Mouse (Mus musculus): ENCODE results near the gene Id1. TPM values are rescaled to one million over a fixed set of nuclear protein-coding genes. Genes with fewer than 3 reads are reported as not detected.

The Id1 gene
- polyA plus RNA-seq, 1 experiment from 2014 or later: 228 TPM

GRCm38 (mm10) chr2:152729013-152729635, 6.9 kb upstream of the Id1 start:
- WGBS: 29% methylated on average over 8 of the region's 8 CpGs
- Histone ChIP-seq H3K36me3 (ENCODE audit: control insufficient read depth, insufficient read depth, low read length) (no peaks in the 10 kb centered on the region), H3K9ac (ENCODE audit: low read length) (no peak overlapping the region), H3K4me1 (replicated peaks; ENCODE audit: control insufficient read depth, insufficient read depth) (peaks cover 9% of the 10 kb centered on the region), H3K9me3 (ENCODE audit: control insufficient read depth, low read length) (no peaks in the 10 kb centered on the region), H3K27me3 (ENCODE audit: control insufficient read depth, insufficient read depth, low read length) (no peaks in the 10 kb centered on the region), H3K4me3 (ENCODE audit: low read depth, low read length) (no peak overlapping the region), H3K27ac (replicated peaks) (peak overlapping the region; percentile 91), H3K4me2 (replicated peaks; ENCODE audit: low read depth) (no peak overlapping the region; the same call in 1 of the 2 replicates)
- TF ChIP-seq EP300 (optimal IDR thresholded peaks at IDR 0.05) (no peak), CTCF (IDR thresholded peaks at IDR 0.05; ENCODE audit: low read depth) (no peak)
- ATAC-seq (ENCODE audit: low FRiP score, low TSS enrichment) (no peak; the same call in 1 of the 2 replicates), DNase-seq (ENCODE audit: low spot score) (no peak)

- DNase-seq (ENCODE audit: low spot score) (peak; percentile 72), ATAC-seq (ENCODE audit: low FRiP score, low TSS enrichment) (peak; percentile 66)
- Histone ChIP-seq H3K4me1 (replicated peaks; ENCODE audit: control insufficient read depth, insufficient read depth) (peaks cover 11% of the 10 kb centered on the region), H3K27me3 (ENCODE audit: control insufficient read depth, insufficient read depth, low read length) (no peaks in the 10 kb centered on the region), H3K4me2 (replicated peaks; ENCODE audit: low read depth) (no peak overlapping the region; the same call in 1 of the 2 replicates), H3K4me3 (ENCODE audit: low read depth, low read length) (no peak overlapping the region), H3K9me3 (ENCODE audit: control insufficient read depth, low read length) (no peaks in the 10 kb centered on the region), H3K36me3 (ENCODE audit: control insufficient read depth, insufficient read depth, low read length) (no peaks in the 10 kb centered on the region), H3K27ac (replicated peaks) (peak overlapping the region; percentile 91), H3K9ac (ENCODE audit: low read length) (0 out of 2 replicates have a peak overlapping the region, but pooled peaks have one; percentile 13)
- TF ChIP-seq EP300 (optimal IDR thresholded peaks at IDR 0.05): no peak
- TF ChIP-seq CTCF (IDR thresholded peaks at IDR 0.05; ENCODE audit: low read depth): no peak
- WGBS: 22% methylated on average over 7 of the region's 7 CpGs
Observed at GRCm38 (mm10) chr2:152729636-152730020, 6.4 kb upstream of the Id1 start.

GRCm38 (mm10) chr2:152733201-152733600, 2.9 kb upstream of the Id1 start:
- Histone ChIP-seq H3K27ac (replicated peaks) (peak overlapping the region; percentile 14; the same call in 1 of the 2 replicates), H3K9me3 (ENCODE audit: control insufficient read depth, low read length) (no peaks in the 10 kb centered on the region), H3K4me3 (ENCODE audit: low read depth, low read length) (no peak overlapping the region), H3K4me1 (replicated peaks; ENCODE audit: control insufficient read depth, insufficient read depth) (peaks cover 11% of the 10 kb centered on the region), H3K9ac (ENCODE audit: low read length) (no peak overlapping the region), H3K27me3 (ENCODE audit: control insufficient read depth, insufficient read depth, low read length) (no peaks in the 10 kb centered on the region), H3K4me2 (replicated peaks; ENCODE audit: low read depth) (no peak overlapping the region), H3K36me3 (ENCODE audit: control insufficient read depth, insufficient read depth, low read length) (no peaks in the 10 kb centered on the region)
- peak; percentile 82 for DNase-seq (ENCODE audit: low spot score)
- 62% methylated on average over 2 of the region's 2 CpGs for WGBS
- TF ChIP-seq CTCF (IDR thresholded peaks at IDR 0.05; ENCODE audit: low read depth): no peak
- TF ChIP-seq EP300 (optimal IDR thresholded peaks at IDR 0.05): no peak
- ATAC-seq (ENCODE audit: low FRiP score, low TSS enrichment): no peak

- 0 out of 2 replicates have a peak, but pooled peaks cover 8% of the 10 kb centered on the region for H3K4me1 ChIP-seq (replicated peaks; ENCODE audit: control insufficient read depth, insufficient read depth)
- H3K4me3 ChIP-seq (ENCODE audit: low read depth, low read length): peak overlapping the region; percentile 78
- 13% methylated on average over 10 of the region's 10 CpGs for WGBS
- no peaks in the 10 kb centered on the region for H3K9me3 ChIP-seq (ENCODE audit: control insufficient read depth, low read length)
- TF ChIP-seq EP300 (optimal IDR thresholded peaks at IDR 0.05) (no peak), CTCF (IDR thresholded peaks at IDR 0.05; ENCODE audit: low read depth) (no peak)
- H3K27ac ChIP-seq (replicated peaks): peak overlapping the region; percentile 93
- ATAC-seq (ENCODE audit: low FRiP score, low TSS enrichment) (no peak), DNase-seq (ENCODE audit: low spot score) (peak; percentile 28)
- H3K27me3 ChIP-seq (ENCODE audit: control insufficient read depth, insufficient read depth, low read length): no peaks in the 10 kb centered on the region
- no peaks in the 10 kb centered on the region for H3K36me3 ChIP-seq (ENCODE audit: control insufficient read depth, insufficient read depth, low read length)
- H3K9ac ChIP-seq (ENCODE audit: low read length): peak overlapping the region; percentile 5
- peak overlapping the region; percentile 86 for H3K4me2 ChIP-seq (replicated peaks; ENCODE audit: low read depth)
Observed at GRCm38 (mm10) chr2:152734501-152734900, 1.6 kb upstream of the Id1 start.

- Histone ChIP-seq H3K4me1 (replicated peaks; ENCODE audit: control insufficient read depth, insufficient read depth) (0 out of 2 replicates have a peak, but pooled peaks cover 6% of the 10 kb centered on the region), H3K36me3 (ENCODE audit: control insufficient read depth, insufficient read depth, low read length) (no peaks in the 10 kb centered on the region), H3K4me2 (replicated peaks; ENCODE audit: low read depth) (peak overlapping the region; percentile 86), H3K27me3 (ENCODE audit: control insufficient read depth, insufficient read depth, low read length) (no peaks in the 10 kb centered on the region), H3K4me3 (ENCODE audit: low read depth, low read length) (peak overlapping the region; percentile 78), H3K9me3 (ENCODE audit: control insufficient read depth, low read length) (no peaks in the 10 kb centered on the region), H3K9ac (ENCODE audit: low read length) (peak overlapping the region; percentile 53), H3K27ac (replicated peaks) (peak overlapping the region; percentile 93)
- DNase-seq (ENCODE audit: low spot score) (peak; percentile 99), ATAC-seq (ENCODE audit: low FRiP score, low TSS enrichment) (peak; percentile 77)
- TF ChIP-seq CTCF (IDR thresholded peaks at IDR 0.05; ENCODE audit: low read depth) (no peak), EP300 (optimal IDR thresholded peaks at IDR 0.05) (peak; percentile 93)
- under 1% methylated on average over 28 of the region's 28 CpGs for WGBS
Observed at GRCm38 (mm10) chr2:152734984-152735383, 1.1 kb upstream of the Id1 start.

- Histone ChIP-seq H3K36me3 (ENCODE audit: control insufficient read depth, insufficient read depth, low read length) (no peaks in the 10 kb centered on the region), H3K27ac (replicated peaks) (peak overlapping the region; percentile 95), H3K4me3 (ENCODE audit: low read depth, low read length) (peak overlapping the region; percentile 78), H3K4me2 (replicated peaks; ENCODE audit: low read depth) (peak overlapping the region; percentile 86), H3K9ac (ENCODE audit: low read length) (peak overlapping the region; percentile 90), H3K27me3 (ENCODE audit: control insufficient read depth, insufficient read depth, low read length) (no peaks in the 10 kb centered on the region), H3K4me1 (replicated peaks; ENCODE audit: control insufficient read depth, insufficient read depth) (0 out of 2 replicates have a peak, but pooled peaks cover 6% of the 10 kb centered on the region), H3K9me3 (ENCODE audit: control insufficient read depth, low read length) (no peaks in the 10 kb centered on the region)
- under 1% methylated on average over 22 of the region's 22 CpGs for WGBS
- ATAC-seq (ENCODE audit: low FRiP score, low TSS enrichment) (no peak), DNase-seq (ENCODE audit: low spot score) (peak; percentile 45)
- TF ChIP-seq CTCF (IDR thresholded peaks at IDR 0.05; ENCODE audit: low read depth) (no peak), EP300 (optimal IDR thresholded peaks at IDR 0.05) (no peak)
Observed at GRCm38 (mm10) chr2:152736748-152737147, 697 bp downstream of the Id1 start.
